Mouse (Mus musculus): ENCODE measurements around the gene Prdm1. TPM values are rescaled to one million over a fixed set of nuclear protein-coding genes. Genes with fewer than 3 reads are reported as not detected.

The Prdm1 gene
- polyA plus RNA-seq, 1 experiment, result 15.3 TPM

DNA sequence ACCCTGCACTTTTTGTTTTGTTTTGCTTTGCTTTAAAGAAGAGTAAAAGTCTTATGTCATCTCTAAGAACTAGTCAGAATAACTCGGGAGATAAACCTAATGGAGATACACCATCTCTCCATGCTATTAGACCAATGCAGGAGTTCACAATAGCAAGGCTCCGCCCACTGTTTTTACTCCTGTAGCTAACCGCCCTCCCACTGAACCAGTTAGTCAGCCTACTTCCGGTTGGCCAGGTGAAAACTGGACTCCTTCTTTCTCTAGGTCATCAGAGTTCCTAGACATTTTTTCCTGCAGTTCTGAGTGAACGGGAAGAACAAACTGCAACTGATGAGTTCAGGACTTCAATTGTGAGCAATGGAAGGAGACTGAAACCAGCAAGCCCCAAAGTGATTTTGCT lies 138.0 kb downstream of the Prdm1 start:
- TF ChIP-seq EP300 (IDR thresholded peaks at IDR 0.05; ENCODE audit: insufficient read depth, low read depth, low read length) (no peak; the same call in 1 of the 2 replicates), POLR2A (IDR thresholded peaks at IDR 0.05; ENCODE audit: insufficient read depth, low read length) (no peak), CTCF (IDR thresholded peaks at IDR 0.05; ENCODE audit: low read depth, low read length) (no peak)
- H3K4me1 ChIP-seq (ENCODE audit: control insufficient read depth, insufficient read depth, low read length), result peaks cover 18% of the 10 kb centered on the region
- peak overlapping the region; percentile 18; the same call in 1 of the 2 replicates for H3K9ac ChIP-seq (ENCODE audit: low read depth, poor library complexity, severe bottlenecking)
- no peaks in the 10 kb centered on the region for H3K36me3 ChIP-seq (ENCODE audit: control insufficient read depth, insufficient read depth, low read length, poor library complexity, severe bottlenecking)
- H3K4me3 ChIP-seq (ENCODE audit: low read depth, low read length), result peak overlapping the region; percentile 53
- H3K27me3 ChIP-seq (ENCODE audit: control insufficient read depth, insufficient read depth, low read length, poor library complexity, severe bottlenecking), result no peaks in the 10 kb centered on the region
- no peaks in the 10 kb centered on the region for H3K9me3 ChIP-seq (replicated peaks; ENCODE audit: control insufficient read depth, insufficient read depth, low read length, poor library complexity, severe bottlenecking)
- peak overlapping the region; percentile 100 for H3K27ac ChIP-seq (ENCODE audit: insufficient read depth, low read length)

DNA sequence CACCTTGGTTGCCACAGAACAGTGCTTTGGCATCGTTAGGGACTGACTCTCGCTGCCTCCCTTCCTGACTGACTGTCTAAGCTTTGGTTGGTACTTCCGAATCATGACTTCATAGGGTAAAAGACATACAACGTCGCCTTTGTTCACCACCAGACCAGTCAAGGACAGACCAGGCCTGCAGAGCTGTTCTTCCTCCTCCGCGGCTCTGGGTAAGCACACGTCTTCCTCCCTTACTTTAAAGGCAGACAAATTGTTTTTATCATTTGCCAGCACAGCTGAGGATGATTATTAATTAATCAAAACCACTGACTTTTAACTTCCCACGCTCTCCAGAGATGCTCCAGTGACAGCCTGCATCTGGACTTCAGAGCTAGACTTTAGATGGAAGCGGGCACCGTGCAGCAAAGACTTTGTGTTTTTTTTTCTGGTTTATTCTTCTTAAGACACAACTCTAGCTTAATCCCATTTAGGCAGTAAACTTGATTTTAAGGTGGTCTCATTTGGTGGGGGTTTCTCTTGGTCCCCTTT lies 139.5 kb downstream of the Prdm1 start:
- Histone ChIP-seq H3K9me3 (replicated peaks; ENCODE audit: control insufficient read depth, insufficient read depth, low read length, poor library complexity, severe bottlenecking) (no peaks in the 10 kb centered on the region), H3K27ac (ENCODE audit: insufficient read depth, low read length) (0 out of 2 replicates have a peak overlapping the region, but pooled peaks have one; percentile 79), H3K4me1 (ENCODE audit: control insufficient read depth, insufficient read depth, low read length) (peaks cover 11% of the 10 kb centered on the region), H3K36me3 (ENCODE audit: control insufficient read depth, insufficient read depth, low read length, poor library complexity, severe bottlenecking) (no peaks in the 10 kb centered on the region), H3K4me3 (ENCODE audit: low read depth, low read length) (no peak overlapping the region), H3K9ac (ENCODE audit: low read depth, poor library complexity, severe bottlenecking) (no peak overlapping the region), H3K27me3 (ENCODE audit: control insufficient read depth, insufficient read depth, low read length, poor library complexity, severe bottlenecking) (no peaks in the 10 kb centered on the region)
- TF ChIP-seq EP300 (IDR thresholded peaks at IDR 0.05; ENCODE audit: insufficient read depth, low read depth, low read length) (no peak), POLR2A (IDR thresholded peaks at IDR 0.05; ENCODE audit: insufficient read depth, low read length) (no peak), CTCF (IDR thresholded peaks at IDR 0.05; ENCODE audit: low read depth, low read length) (no peak)
